Mouse (Mus musculus): Measurements from ENCODE around the gene Serping1. TPM values are rescaled to one million over a fixed set of nuclear protein-coding genes. Genes with fewer than 3 reads are reported as not detected.
"Not testable (repeated sequence)": the region's sequence is repeated elsewhere in the genome, so short reads cannot be mapped to it uniquely, and the experiment has no call there.

Serping1 gene
- polyA plus RNA-seq, 1 experiment from 2014 or later = 32.6 TPM

- H3K9ac ChIP-seq (replicated peaks) = peak overlapping the region; percentile 90
- no peaks in the 10 kb centered on the region for H3K9me3 ChIP-seq
- H3K4me3 ChIP-seq (replicated peaks) = peak overlapping the region; percentile 70
- peak overlapping the region; percentile 90 for H3K27ac ChIP-seq
- peaks cover 69% of the 10 kb centered on the region for H3K4me1 ChIP-seq (replicated peaks)
- ATAC-seq = no peak
- no peaks in the 10 kb centered on the region for H3K36me3 ChIP-seq
- WGBS = 23% methylated on average over 7 of the region's 7 CpGs
- no peaks in the 10 kb centered on the region for H3K27me3 ChIP-seq
- peak overlapping the region; percentile 66 for H3K4me2 ChIP-seq (replicated peaks)
Observed at GRCm38 (mm10) chr2:84735346-84735920, 39.8 kb downstream of the Serping1 start.

- peaks cover 63% of the 10 kb centered on the region for H3K4me1 ChIP-seq (replicated peaks)
- H3K9ac ChIP-seq (replicated peaks) = peak overlapping the region; percentile 90
- H3K9me3 ChIP-seq = no peaks in the 10 kb centered on the region
- no peaks in the 10 kb centered on the region for H3K27me3 ChIP-seq
- no peaks in the 10 kb centered on the region for H3K36me3 ChIP-seq
- 0% methylated on average over 2 of the region's 2 CpGs for WGBS
- H3K27ac ChIP-seq = peak overlapping the region; percentile 90
- H3K4me3 ChIP-seq (replicated peaks) = peak overlapping the region; percentile 70
- no peak for ATAC-seq
- H3K4me2 ChIP-seq (replicated peaks) = peak overlapping the region; percentile 66
Observed at GRCm38 (mm10) chr2:84734919-84735318, 40.3 kb downstream of the Serping1 start.

- ATAC-seq = peak; percentile 58
- Histone ChIP-seq H3K27me3 (no peaks in the 10 kb centered on the region), H3K27ac (peak overlapping the region; percentile 90), H3K4me2 (replicated peaks) (peak overlapping the region; percentile 66), H3K9ac (replicated peaks) (peak overlapping the region; percentile 90), H3K4me3 (replicated peaks) (peak overlapping the region; percentile 70), H3K36me3 (no peaks in the 10 kb centered on the region), H3K9me3 (no peaks in the 10 kb centered on the region), H3K4me1 (replicated peaks) (peaks cover 58% of the 10 kb centered on the region)
- WGBS = under 1% methylated on average over 11 of the region's 11 CpGs
Observed at GRCm38 (mm10) chr2:84734351-84734864, 40.8 kb downstream of the Serping1 start.

GRCm38 (mm10) chr2:84733579-84734300 is 41.5 kb downstream of the Serping1 start, which contains the start of gene Ypel4:
Gene Ypel4, plus strand, starts transcription at chr2:84734058.
- 2% methylated on average over 8 of the region's 8 CpGs for WGBS
- Histone ChIP-seq H3K9me3 (no peaks in the 10 kb centered on the region), H3K9ac (replicated peaks) (peak within 1 kb of the TSS; percentile 90), H3K4me3 (replicated peaks) (peak within 1 kb of the TSS; percentile 70), H3K27me3 (no peaks in the 10 kb centered on the region), H3K4me2 (replicated peaks) (peak within 1 kb of the TSS; percentile 66), H3K27ac (peak within 1 kb of the TSS; percentile 90), H3K4me1 (replicated peaks) (peaks cover 52% of the 10 kb centered on the region), H3K36me3 (no peaks in the 10 kb centered on the region)
- peak; percentile 78 for ATAC-seq

GRCm38 (mm10) chr2:84732394-84732793 is 42.9 kb downstream of the Serping1 start:
- 72% methylated on average over 1 of the region's 1 CpGs for WGBS
- Histone ChIP-seq H3K4me2 (replicated peaks) (no peak overlapping the region), H3K9ac (replicated peaks) (no peak overlapping the region), H3K27me3 (no peaks in the 10 kb centered on the region), H3K4me1 (replicated peaks) (peaks cover 44% of the 10 kb centered on the region), H3K36me3 (no peaks in the 10 kb centered on the region), H3K9me3 (no peaks in the 10 kb centered on the region), H3K4me3 (replicated peaks) (no peak overlapping the region), H3K27ac (no peak overlapping the region)
- no peak for ATAC-seq

- Histone ChIP-seq H3K4me1 (replicated peaks) (peaks cover 38% of the 10 kb centered on the region), H3K9ac (replicated peaks) (no peak overlapping the region), H3K27me3 (no peaks in the 10 kb centered on the region), H3K9me3 (no peaks in the 10 kb centered on the region), H3K27ac (no peak overlapping the region), H3K4me3 (replicated peaks) (no peak overlapping the region), H3K4me2 (replicated peaks) (no peak overlapping the region), H3K36me3 (no peaks in the 10 kb centered on the region)
- 83% methylated on average over 3 of the region's 3 CpGs for WGBS
- no peak for ATAC-seq
Observed at GRCm38 (mm10) chr2:84731206-84731605, 44.0 kb downstream of the Serping1 start.

- not testable (repeated sequence) for H3K27me3 ChIP-seq; H3K27ac ChIP-seq; ATAC-seq; H3K9ac ChIP-seq (replicated peaks); H3K4me3 ChIP-seq (replicated peaks); H3K9me3 ChIP-seq; H3K4me2 ChIP-seq (replicated peaks)
- 81% methylated on average over 5 of the region's 5 CpGs for WGBS
- Histone ChIP-seq H3K36me3 (peaks cover 20% of the 10 kb centered on the region), H3K4me1 (replicated peaks) (peaks cover 31% of the 10 kb centered on the region)
Observed at GRCm38 (mm10) chr2:84728191-84728590, 47.1 kb downstream of the Serping1 start.

- Histone ChIP-seq H3K4me1 (replicated peaks) (peaks cover 28% of the 10 kb centered on the region), H3K27me3 (no peaks in the 10 kb centered on the region)
- under 1% methylated on average over 39 of the region's 39 CpGs for WGBS
Observed at GRCm38 (mm10) chr2:84727172-84727858, 47.9 kb downstream of the Serping1 start, which contains the start of gene Clp1. Gene Clp1, minus strand, starts transcription at chr2:84727350.

GRCm38 (mm10) chr2:84726716-84727115 is 48.5 kb downstream of the Serping1 start:
- Histone ChIP-seq H3K27me3 (no peaks in the 10 kb centered on the region), H3K9ac (replicated peaks) (peak overlapping the region; percentile 69), H3K9me3 (no peaks in the 10 kb centered on the region), H3K27ac (no peak overlapping the region), H3K36me3 (peaks cover 27% of the 10 kb centered on the region), H3K4me2 (replicated peaks) (peak overlapping the region; percentile 76), H3K4me3 (replicated peaks) (peak overlapping the region; percentile 66), H3K4me1 (replicated peaks) (peaks cover 28% of the 10 kb centered on the region)
- WGBS = 6% methylated on average over 9 of the region's 9 CpGs
- peak; percentile 46 for ATAC-seq

More at GRCm38 (mm10) chr2:84727172-84727858, 47.9 kb downstream of the Serping1 start, which contains the start of gene Clp1:
- H3K27ac ChIP-seq = peak within 1 kb of the TSS; percentile 80
- H3K36me3 ChIP-seq = peaks cover 23% of the 10 kb centered on the region
- peak within 1 kb of the TSS; percentile 66 for H3K4me3 ChIP-seq (replicated peaks)
- no peaks in the 10 kb centered on the region for H3K9me3 ChIP-seq
- peak; percentile 97 for ATAC-seq
- H3K4me2 ChIP-seq (replicated peaks) = peak within 1 kb of the TSS; percentile 76
- H3K9ac ChIP-seq (replicated peaks) = peak within 1 kb of the TSS; percentile 69

GRCm38 (mm10) chr2:84725770-84726169 is 49.5 kb downstream of the Serping1 start:
- H3K4me3 ChIP-seq (replicated peaks) = peak overlapping the region; percentile 66
- 96% methylated on average over 10 of the region's 10 CpGs for WGBS
- ATAC-seq = no peak

GRCm38 (mm10) chr2:84723856-84724255 is 51.4 kb downstream of the Serping1 start:
- no peak overlapping the region for H3K27ac ChIP-seq
- no peaks in the 10 kb centered on the region for H3K9me3 ChIP-seq
- no peaks in the 10 kb centered on the region for H3K27me3 ChIP-seq
- peaks cover 33% of the 10 kb centered on the region for H3K4me1 ChIP-seq (replicated peaks)
- H3K36me3 ChIP-seq = peaks cover 36% of the 10 kb centered on the region
- ATAC-seq = no peak
- no peak overlapping the region for H3K4me2 ChIP-seq (replicated peaks)
- no peak overlapping the region for H3K4me3 ChIP-seq (replicated peaks)
- 96% methylated on average over 14 of the region's 14 CpGs for WGBS
- no peak overlapping the region for H3K9ac ChIP-seq (replicated peaks)

More at GRCm38 (mm10) chr2:84725770-84726169, 49.5 kb downstream of the Serping1 start:
- H3K36me3 ChIP-seq = peaks cover 36% of the 10 kb centered on the region
- peaks cover 33% of the 10 kb centered on the region for H3K4me1 ChIP-seq (replicated peaks)
- no peaks in the 10 kb centered on the region for H3K9me3 ChIP-seq
- H3K27ac ChIP-seq = no peak overlapping the region
- peak overlapping the region; percentile 76 for H3K4me2 ChIP-seq (replicated peaks)
- 0 out of 2 replicates have a peak overlapping the region, but pooled peaks have one; percentile 69 for H3K9ac ChIP-seq (replicated peaks)
- H3K27me3 ChIP-seq = no peaks in the 10 kb centered on the region
